Comparison of ENCODE assay signal across 8 mouse cellular contexts in genomic region chr2:73059550-73060258, GRCm38 (mm10).
A peak's percentile ranks its signal among the peaks of the same experiment; 100 is the strongest.
DNase-seq lines count a peak whose midpoint lies in the region; ATAC-seq and TF ChIP-seq lines count a peak whose summit lies in the region.

No protein-coding gene starts in this region.

- no peak overlapping the region for H3K4me2 ChIP-seq in forebrain, postnatal 0 days (ENCODE audit: low read depth)
- H3K4me2 ChIP-seq in forebrain, embryonic 15.5 days (replicated peaks) = no peak overlapping the region
- H3K4me2 ChIP-seq in embryonic facial prominence, embryonic 14.5 days (ENCODE audit: low read depth, low read length) = no peak overlapping the region
- no peak overlapping the region for H3K4me2 ChIP-seq in limb, embryonic 11.5 days (ENCODE audit: low read depth, severe bottlenecking)
- H3K4me2 ChIP-seq in stomach, embryonic 16.5 days (ENCODE audit: low read depth, low read length) = 0 out of 2 replicates have a peak overlapping the region, but pooled peaks have one; percentile 15

- H3K27me3 ChIP-seq in forebrain, postnatal 0 days (ENCODE audit: insufficient read depth, low read length) = no peaks in the 10 kb centered on the region
- H3K27me3 ChIP-seq in forebrain, embryonic 15.5 days = no peaks in the 10 kb centered on the region
- no peaks in the 10 kb centered on the region for H3K27me3 ChIP-seq in embryonic facial prominence, embryonic 14.5 days (replicated peaks; ENCODE audit: control insufficient read depth, insufficient read depth, low read length)
- no peaks in the 10 kb centered on the region for H3K27me3 ChIP-seq in limb, embryonic 11.5 days (ENCODE audit: control insufficient read depth, insufficient read depth, low read length)
- no peaks in the 10 kb centered on the region for H3K27me3 ChIP-seq in stomach, embryonic 16.5 days (ENCODE audit: control insufficient read depth, insufficient read depth, low read length)

- no peak overlapping the region for H3K4me3 ChIP-seq in forebrain, postnatal 0 days (ENCODE audit: low read depth, low read length)
- H3K4me3 ChIP-seq in forebrain, embryonic 15.5 days = no peak overlapping the region
- H3K4me3 ChIP-seq in embryonic facial prominence, embryonic 14.5 days (ENCODE audit: low read depth, low read length) = no peak overlapping the region
- H3K4me3 ChIP-seq in limb, embryonic 11.5 days (ENCODE audit: low read depth, low read length) = no peak overlapping the region
- no peak overlapping the region for H3K4me3 ChIP-seq in stomach, embryonic 16.5 days (replicated peaks; ENCODE audit: low read length)

- no peaks in the 10 kb centered on the region for H3K36me3 ChIP-seq in forebrain, postnatal 0 days (ENCODE audit: insufficient read depth)
- no peaks in the 10 kb centered on the region for H3K36me3 ChIP-seq in forebrain, embryonic 15.5 days
- H3K36me3 ChIP-seq in embryonic facial prominence, embryonic 14.5 days (ENCODE audit: control insufficient read depth, insufficient read depth, low read length) = no peaks in the 10 kb centered on the region
- H3K36me3 ChIP-seq in limb, embryonic 11.5 days (ENCODE audit: control insufficient read depth, insufficient read depth, low read length) = no peaks in the 10 kb centered on the region
- no peaks in the 10 kb centered on the region for H3K36me3 ChIP-seq in stomach, embryonic 16.5 days (ENCODE audit: control insufficient read depth, insufficient read depth, low read length)

- DNase-seq in forebrain, postnatal 0 days = no peak
- peak; percentile 46 for DNase-seq in urinary bladder, postnatal 14 days (ENCODE audit: low spot score)
- DNase-seq in urinary bladder, adult 2 months (ENCODE audit: low spot score) = no peak
- no peak for DNase-seq in embryonic facial prominence, embryonic 14.5 days (ENCODE audit: low spot score)
- DNase-seq in limb, embryonic 11.5 days (ENCODE audit: low spot score) = peak; percentile 52
- DNase-seq in ovary, adult 18-20 months (ENCODE audit: low spot score) = no peak

- no peak overlapping the region for H3K27ac ChIP-seq in forebrain, postnatal 0 days (ENCODE audit: low read depth, low read length)
- no peak overlapping the region for H3K27ac ChIP-seq in forebrain, embryonic 15.5 days (replicated peaks)
- no peak overlapping the region for H3K27ac ChIP-seq in embryonic facial prominence, embryonic 14.5 days (replicated peaks; ENCODE audit: low read depth, low read length)
- H3K27ac ChIP-seq in limb, embryonic 11.5 days (replicated peaks; ENCODE audit: low read depth, low read length) = no peak overlapping the region
- H3K27ac ChIP-seq in stomach, embryonic 16.5 days (ENCODE audit: low read length) = peak overlapping the region; percentile 62

- no peak overlapping the region for H3K9ac ChIP-seq in forebrain, postnatal 0 days
- H3K9ac ChIP-seq in forebrain, embryonic 15.5 days (replicated peaks) = no peak overlapping the region
- H3K9ac ChIP-seq in embryonic facial prominence, embryonic 14.5 days (ENCODE audit: low read depth, low read length) = no peak overlapping the region
- no peak overlapping the region for H3K9ac ChIP-seq in limb, embryonic 11.5 days (ENCODE audit: low read length)
- H3K9ac ChIP-seq in stomach, embryonic 16.5 days (ENCODE audit: low read length) = no peak overlapping the region

- H3K4me1 ChIP-seq in forebrain, postnatal 0 days (ENCODE audit: insufficient read depth) = no peaks in the 10 kb centered on the region
- H3K4me1 ChIP-seq in forebrain, embryonic 15.5 days = no peaks in the 10 kb centered on the region
- H3K4me1 ChIP-seq in embryonic facial prominence, embryonic 14.5 days (ENCODE audit: control insufficient read depth, insufficient read depth, low read length) = no peaks in the 10 kb centered on the region
- H3K4me1 ChIP-seq in limb, embryonic 11.5 days (ENCODE audit: control insufficient read depth, insufficient read depth, low read length) = 0 out of 2 replicates have a peak, but pooled peaks cover 2% of the 10 kb centered on the region
- H3K4me1 ChIP-seq in stomach, embryonic 16.5 days (ENCODE audit: control insufficient read depth, insufficient read depth, low read length) = 0 out of 2 replicates have a peak, but pooled peaks cover 4% of the 10 kb centered on the region

- peak; percentile 42; the same call in 1 of the 2 replicates for TF ChIP-seq CTCF in forebrain, postnatal 0 days (IDR thresholded peaks at IDR 0.05; ENCODE audit: low read depth)

- no peaks in the 10 kb centered on the region for H3K9me3 ChIP-seq in forebrain, postnatal 0 days (ENCODE audit: low read length)
- H3K9me3 ChIP-seq in forebrain, embryonic 15.5 days = no peaks in the 10 kb centered on the region
- H3K9me3 ChIP-seq in embryonic facial prominence, embryonic 14.5 days (ENCODE audit: control insufficient read depth, low read length) = 0 out of 2 replicates have a peak, but pooled peaks cover 3% of the 10 kb centered on the region
- H3K9me3 ChIP-seq in limb, embryonic 11.5 days (ENCODE audit: control insufficient read depth, low read length) = no peaks in the 10 kb centered on the region
- H3K9me3 ChIP-seq in stomach, embryonic 16.5 days (replicated peaks; ENCODE audit: control insufficient read depth, low read length) = no peaks in the 10 kb centered on the region; the same call in 1 of the 2 replicates

- no peak for ATAC-seq in forebrain, postnatal 0 days
- ATAC-seq in forebrain, embryonic 15.5 days (replicated peaks) = no peak
- ATAC-seq in embryonic facial prominence, embryonic 14.5 days (ENCODE audit: low read depth) = peak; percentile 12; the same call in 1 of the 2 replicates
- no peak for ATAC-seq in limb, embryonic 11.5 days (ENCODE audit: insufficient number of reproducible peaks, low FRiP score, low TSS enrichment, low read depth)
- no peak for ATAC-seq in stomach, embryonic 16.5 days (ENCODE audit: insufficient read depth, low FRiP score)

- WGBS in forebrain, postnatal 0 days = 35% methylated on average over 12 of the region's 12 CpGs
- WGBS in forebrain, embryonic 15.5 days = 42% methylated on average over 12 of the region's 12 CpGs
- WGBS in embryonic facial prominence, embryonic 14.5 days = 25% methylated on average over 12 of the region's 12 CpGs
- WGBS in limb, embryonic 11.5 days = 33% methylated on average over 12 of the region's 12 CpGs
- 27% methylated on average over 12 of the region's 12 CpGs for WGBS in stomach, embryonic 16.5 days

Comparison
In these comparisons a context has a peak if more than half of its experiments do, and no peak if none do; other contexts are left out.
1. DNase-seq: peak in urinary bladder, postnatal 14 days (single experiment) and limb, embryonic 11.5 days (single experiment); none in forebrain, postnatal 0 days (single experiment), urinary bladder, adult 2 months (single experiment), embryonic facial prominence, embryonic 14.5 days (single experiment) and ovary, adult 18-20 months (single experiment).